Mouse (Mus musculus) spleen, postnatal 10 days (tissue): Measurements from ENCODE around the gene Lamtor3.
"Not testable (repeated sequence)": the region's sequence is repeated elsewhere in the genome, so short reads cannot be mapped to it uniquely, and the experiment has no call there.

ENCODE experiments used
- DNase-seq, 2 experiments: peaks; one replicate each; pipeline ENCODE4 v3.0.0; 2021 to 2022; ENCODE audit warnings: low spot score in 2 of 2

Lamtor3 gene

DNA sequence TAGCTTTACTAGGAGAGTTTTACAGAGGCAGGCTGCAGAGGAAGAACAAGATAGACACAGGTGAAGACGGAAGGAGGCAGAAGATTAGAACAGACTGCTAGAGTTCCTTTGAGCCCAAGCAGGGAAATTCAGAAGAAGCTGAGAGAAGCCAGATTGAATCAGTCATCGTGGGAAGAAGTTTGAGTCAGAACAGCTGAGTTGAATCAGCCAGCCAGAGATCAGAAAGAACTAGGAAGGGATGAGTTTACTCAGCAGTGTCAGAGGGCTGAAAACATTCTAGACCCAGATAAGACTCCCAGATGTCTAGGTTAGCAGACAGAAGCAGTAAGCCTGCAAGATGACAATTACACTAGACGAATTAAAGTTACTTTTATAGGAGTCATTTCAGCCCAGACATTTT is 15.7 kb downstream of the Lamtor3 start:
- DNase-seq = no peak

DNA sequence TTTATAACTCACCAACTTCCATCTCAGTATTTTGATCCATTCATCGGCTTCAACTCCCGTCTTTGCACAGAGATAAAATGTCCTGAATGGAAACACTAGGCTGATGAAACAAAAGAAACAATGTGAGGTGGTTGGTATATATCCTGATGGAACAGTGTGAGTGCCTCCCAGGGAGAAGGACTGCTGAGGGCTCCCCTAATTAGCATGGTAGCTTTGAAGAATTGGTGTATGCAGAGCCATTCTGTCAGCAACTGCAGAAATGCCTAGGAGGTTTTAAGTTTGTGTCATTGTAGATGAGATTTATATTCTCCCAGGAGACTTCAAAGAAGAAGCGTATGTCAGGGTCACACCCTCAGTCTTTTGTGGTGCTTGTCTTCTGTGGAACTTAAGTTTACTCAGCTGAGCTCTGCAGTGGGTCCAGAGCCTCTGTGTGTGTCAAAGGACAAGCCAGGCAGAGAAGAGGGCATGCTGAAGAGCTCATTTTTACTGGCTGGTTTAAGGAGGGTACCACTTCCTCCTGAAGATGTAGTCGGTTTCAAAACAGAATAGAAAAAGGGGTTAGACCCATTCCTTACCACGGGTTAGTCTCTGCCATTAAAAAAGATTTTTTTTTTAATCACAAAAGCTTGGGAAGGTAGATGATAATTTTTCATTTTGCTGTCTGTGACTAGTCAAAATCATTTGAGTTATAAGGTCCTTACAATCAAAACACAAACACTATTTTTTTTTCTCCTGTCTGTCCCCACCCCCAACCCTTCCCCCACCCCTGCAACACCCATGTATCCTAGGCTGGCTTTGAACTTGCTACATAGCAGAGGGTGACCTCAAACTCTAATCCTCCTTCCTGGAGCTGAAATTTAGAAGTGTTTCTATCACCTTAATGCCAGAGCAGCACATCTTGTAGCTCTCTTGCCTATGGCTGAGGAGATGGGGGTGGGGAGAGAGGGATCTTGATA is 17.5 kb downstream of the Lamtor3 start:
- DNase-seq = no peak

GRCm38 (mm10) chr3:137936541-137936940 is 18.2 kb downstream of the Lamtor3 start:
- DNase-seq = no peak

GRCm38 (mm10) chr3:137938608-137939007 is 20.3 kb downstream of the Lamtor3 start:
- DNase-seq = no peak

DNA sequence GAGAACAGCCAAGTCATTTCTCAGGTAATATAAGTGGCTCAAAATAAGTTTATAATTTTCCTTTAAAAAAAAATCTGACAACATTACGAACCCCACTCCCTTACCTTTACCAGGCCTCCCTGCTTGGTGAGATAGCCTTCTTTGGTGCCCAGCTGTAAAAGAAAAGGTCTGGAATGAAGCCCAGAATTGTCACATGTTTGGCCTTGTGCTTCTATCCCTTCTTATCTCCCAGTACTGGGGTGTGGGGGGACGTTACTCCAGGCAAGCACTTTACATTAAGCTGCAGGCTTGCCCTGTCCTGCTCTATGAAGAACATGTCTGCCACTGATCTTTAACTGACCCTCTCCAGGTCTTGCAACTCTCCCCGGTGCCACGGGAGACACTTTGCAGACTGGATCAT is 22.5 kb downstream of the Lamtor3 start:
- peak; percentile 27 to 50 for DNase-seq

DNA sequence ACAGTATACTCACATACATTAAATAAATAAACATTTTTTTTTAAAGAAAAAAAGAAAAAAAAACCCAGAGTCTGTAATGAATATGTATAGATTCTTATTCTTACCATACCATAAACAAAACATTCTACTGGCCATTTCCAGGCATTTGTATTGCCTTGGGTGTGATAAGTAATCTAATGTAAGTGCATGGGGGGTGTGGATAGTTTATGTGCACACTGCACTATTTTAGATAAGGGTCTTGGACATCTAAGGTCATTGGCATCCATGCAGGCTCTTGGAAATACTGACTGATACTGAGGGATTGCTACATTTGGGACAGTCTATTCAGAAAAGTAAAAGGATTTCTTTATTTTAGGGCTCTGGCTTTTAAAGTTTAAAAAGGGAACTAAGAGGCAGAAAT is 23.2 kb downstream of the Lamtor3 start:
- no peak for DNase-seq

DNA sequence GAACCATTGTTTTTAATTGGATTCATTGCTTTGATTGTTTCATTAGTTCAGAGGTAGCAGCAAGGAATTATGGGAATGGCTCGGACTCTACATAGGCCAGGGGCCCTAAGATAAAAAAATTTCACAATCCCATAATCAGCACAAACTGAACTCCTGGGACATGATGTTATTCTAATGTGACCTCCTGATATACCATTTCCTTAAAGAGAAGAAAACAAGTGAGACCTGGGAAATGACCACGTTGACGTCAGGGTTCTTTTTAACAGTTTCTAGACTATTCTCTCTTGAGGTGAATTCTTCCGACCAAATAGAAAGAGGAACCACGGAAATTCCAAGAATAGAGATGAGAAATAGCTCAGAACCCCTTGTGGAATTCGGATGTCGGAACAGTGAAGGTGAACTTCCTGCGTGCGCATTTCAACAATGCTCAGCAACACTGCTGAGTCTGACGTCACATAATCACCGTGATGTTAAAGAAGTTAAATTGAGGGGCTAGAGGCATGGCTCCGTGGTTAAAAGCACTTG is 23.9 kb downstream of the Lamtor3 start:
- no peak for DNase-seq

DNA sequence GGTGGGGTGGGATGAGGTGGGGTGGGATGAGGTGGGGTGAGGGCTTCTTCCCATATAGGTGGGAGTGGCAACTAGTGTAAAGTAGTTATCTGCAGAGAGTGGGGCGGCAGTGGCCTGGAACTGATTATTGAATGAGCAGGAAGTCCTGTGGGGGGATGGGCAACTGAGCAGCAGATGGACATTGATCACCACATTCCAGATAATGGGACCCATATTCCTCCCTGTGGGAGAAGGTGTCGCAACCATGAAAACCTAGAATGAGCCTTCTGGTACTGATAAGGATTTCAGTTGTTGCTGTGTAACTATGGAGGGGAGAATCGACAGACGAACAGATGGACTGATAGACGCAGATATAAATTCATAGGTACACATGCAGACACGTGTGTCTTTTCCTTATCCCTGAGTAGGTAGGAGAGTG is 25.4 kb downstream of the Lamtor3 start:
- no peak for DNase-seq

DNA sequence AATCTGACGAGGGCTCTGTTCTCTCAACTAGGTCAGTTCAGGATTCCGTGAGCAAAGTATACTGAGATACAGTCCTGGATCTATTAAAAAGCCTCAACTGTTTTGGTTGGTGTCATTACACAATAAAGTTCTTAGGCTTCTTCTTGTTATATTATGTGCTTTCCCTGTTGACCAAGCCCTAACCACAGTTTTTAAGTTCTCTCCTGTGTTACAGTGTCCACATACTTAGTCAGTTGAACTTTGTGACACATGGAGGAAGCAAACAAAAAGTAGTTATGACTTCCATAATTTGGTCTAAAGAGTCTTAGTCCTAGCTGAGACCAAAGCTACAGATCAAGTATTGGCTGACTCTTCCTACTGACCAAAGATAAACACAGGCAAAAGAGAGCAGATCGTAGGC is 28.5 kb downstream of the Lamtor3 start:
- DNase-seq = no peak

- no peak for DNase-seq
Observed at GRCm38 (mm10) chr3:137947525-137947924, 29.2 kb downstream of the Lamtor3 start.

GRCm38 (mm10) chr3:137950191-137950885 is 32.0 kb downstream of the Lamtor3 start:
- no peak for DNase-seq

DNA sequence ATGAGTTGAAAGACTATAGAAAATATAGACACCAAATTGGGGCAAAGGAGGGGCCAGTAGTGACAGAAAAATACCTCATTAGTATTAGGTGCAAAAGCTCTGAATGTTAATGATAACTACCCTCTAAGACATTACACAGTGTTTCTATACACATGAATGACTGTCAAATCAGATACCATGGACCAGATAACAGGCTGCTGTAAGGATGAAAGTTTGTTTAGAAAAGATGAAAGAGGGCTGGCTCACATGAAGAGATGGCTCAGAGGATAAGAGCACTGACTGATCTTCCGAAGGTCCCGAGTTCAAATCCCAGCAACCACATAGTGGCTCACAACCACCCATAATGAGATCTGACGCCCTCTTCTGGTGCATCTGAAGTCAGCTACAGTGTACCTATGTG is 33.0 kb downstream of the Lamtor3 start:
- not testable (repeated sequence) for DNase-seq

- DNase-seq = no peak
Observed at GRCm38 (mm10) chr3:137951819-137952218, 33.5 kb downstream of the Lamtor3 start.

DNA sequence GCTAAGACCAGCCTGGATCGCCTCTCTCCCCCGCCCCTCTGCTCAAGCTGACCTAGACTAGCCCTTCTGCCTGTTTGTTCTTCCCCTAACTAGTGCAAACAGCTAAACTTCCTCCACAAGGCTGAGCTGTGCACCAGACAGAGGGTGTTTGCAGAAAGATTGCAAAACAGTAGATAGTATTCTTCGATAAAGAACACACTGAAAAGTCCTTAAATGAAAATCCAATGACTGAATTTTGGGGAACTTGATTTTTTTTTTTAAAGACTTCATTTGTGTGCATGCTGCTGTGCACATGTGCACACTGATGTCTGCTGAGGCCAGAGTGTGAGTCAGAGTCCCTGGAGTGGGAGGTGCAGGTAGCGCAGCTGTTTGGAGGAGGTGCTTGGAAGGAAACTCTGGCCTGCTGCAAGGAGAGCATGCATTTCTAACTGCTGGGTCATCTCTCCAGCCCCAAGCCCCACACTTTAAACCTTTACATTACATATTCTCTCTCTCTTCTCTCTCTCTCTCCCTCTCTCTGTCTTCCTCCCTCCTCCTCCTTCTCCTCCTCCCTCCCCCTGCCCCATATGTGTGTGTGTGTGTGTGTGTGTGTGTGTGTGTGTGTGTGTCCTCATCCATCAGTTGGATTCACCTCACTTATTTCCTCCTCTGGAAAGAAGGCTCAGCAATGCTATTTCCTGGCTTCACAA is 34.1 kb downstream of the Lamtor3 start:
- DNase-seq = no peak

GRCm38 (mm10) chr3:137952914-137953880 is 34.9 kb downstream of the Lamtor3 start:
- DNase-seq = peak; percentile 42 to 59

DNA sequence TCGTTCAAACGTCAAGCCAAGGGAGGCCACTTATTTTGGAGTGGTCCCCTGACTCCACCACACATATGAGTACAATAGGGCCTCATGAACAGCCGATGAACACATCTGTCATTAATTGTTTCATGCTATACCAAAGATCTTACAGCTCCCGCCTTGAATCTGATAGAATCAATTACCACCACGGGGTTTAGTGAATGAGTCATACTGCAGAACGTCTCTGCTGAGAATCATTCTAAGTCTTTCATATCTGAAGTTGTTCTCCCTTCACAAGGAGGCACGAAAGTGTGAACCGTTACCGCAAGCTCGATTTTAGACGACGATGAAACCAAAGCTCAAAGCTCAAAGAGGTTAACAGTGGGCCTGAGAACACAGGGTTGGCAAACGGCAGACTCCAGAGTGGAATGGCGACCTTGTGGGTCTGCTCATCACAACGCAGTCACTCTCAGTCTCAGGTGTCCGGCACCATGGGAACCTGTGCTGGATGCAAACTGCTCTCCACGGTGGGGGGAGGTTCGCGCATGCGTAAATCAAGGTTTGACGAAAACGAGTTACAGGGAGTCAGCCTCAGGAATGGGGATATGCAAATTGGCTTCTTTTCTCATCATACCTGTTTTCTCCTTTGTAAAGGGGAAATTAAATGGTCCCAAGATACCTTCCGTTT is 36.1 kb downstream of the Lamtor3 start:
- no peak for DNase-seq

DNA sequence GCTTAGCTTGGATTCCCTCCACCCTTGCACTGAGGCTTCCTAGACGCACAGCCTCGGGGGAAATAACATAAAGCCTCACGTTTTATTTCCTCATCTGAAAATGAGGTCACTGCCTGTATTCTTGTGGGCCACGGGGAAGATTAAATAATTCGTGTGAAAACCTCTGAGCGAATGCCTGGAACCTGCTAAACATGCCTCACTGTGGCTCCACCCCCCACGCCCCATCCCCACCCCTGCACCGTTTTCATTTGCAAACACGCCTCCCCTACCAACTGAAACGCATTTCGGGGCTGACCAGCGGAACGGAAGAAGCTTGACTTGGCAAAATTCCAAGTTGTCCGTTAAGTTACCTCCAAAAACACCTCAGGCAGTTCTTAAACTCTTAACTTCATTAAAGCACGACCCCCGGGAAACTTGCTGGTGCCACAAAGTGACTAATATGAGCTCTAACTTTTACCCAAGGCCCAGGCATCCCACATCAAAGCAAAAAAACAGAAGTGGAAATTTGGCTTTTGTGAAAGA is 37.3 kb downstream of the Lamtor3 start:
- no peak for DNase-seq

DNA sequence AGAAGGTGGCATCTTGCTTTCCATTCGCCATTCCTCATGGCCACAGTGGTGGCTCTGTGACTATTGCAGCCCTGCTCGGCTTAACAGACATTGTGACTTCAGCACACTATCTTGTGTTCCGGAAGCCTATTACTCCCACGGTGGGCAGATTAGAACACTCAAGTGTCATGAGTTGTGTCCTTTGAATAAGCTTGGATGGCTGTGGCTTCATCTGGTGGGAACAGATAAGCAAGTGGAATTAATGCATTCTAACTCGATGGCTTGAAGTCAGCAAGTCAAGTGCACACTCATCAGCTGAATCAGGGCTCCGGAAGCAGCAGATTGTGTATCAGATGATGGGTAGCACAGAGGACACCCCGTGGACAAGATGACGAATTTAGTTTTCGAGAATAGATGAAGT is 39.6 kb downstream of the Lamtor3 start:
- DNase-seq = no peak

GRCm38 (mm10) chr3:137958352-137958751 is 40.0 kb downstream of the Lamtor3 start:
- DNase-seq = no peak

DNA sequence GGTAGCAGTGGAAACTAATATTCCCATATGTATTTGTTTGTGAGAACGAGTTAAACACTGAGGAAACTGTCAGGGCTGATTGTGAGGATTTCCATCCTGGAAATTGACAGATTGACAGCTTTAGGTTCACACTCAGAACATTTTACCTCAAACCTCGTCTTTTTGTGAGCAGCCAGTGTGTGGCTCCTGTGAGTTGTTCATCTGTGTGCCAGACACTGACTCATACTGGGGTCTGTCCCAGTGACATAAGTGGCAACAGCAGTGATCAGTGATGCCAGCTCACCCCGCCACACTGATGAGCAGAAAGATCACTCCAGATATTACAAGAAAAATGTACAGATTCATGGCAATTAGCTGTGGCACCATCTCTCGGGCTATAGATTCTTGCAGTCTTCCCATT is 41.1 kb downstream of the Lamtor3 start:
- DNase-seq = no peak
